Mouse (Mus musculus): ENCODE measurements at regions not wholly inside any gene's neighbourhood (a gene's known extent, or its start where the extent isn't known, plus 50 kb on each side); places are given as distances from the start of the nearest gene placed in this dataset.

- no peaks in the 10 kb centered on the region for H3K9me3 ChIP-seq
- ATAC-seq (ENCODE audit: low FRiP score, low read depth) = peak; percentile 62; the same call in 1 of the 2 replicates
- H3K27me3 ChIP-seq = peaks cover 7% of the 10 kb centered on the region; the same call in 1 of the 2 replicates
- H3K27ac ChIP-seq (replicated peaks) = no peak overlapping the region
- 4% methylated on average over 18 of the region's 18 CpGs for WGBS
- no peaks in the 10 kb centered on the region for H3K36me3 ChIP-seq
- H3K9ac ChIP-seq = no peak overlapping the region
- peaks cover 28% of the 10 kb centered on the region for H3K4me1 ChIP-seq (replicated peaks)
- H3K4me3 ChIP-seq = no peak overlapping the region
- peak overlapping the region; percentile 24; the same call in 1 of the 2 replicates for H3K4me2 ChIP-seq
These were observed 95.2 kb downstream of the Mrm1 start for GRCm38 (mm10) chr11:84724080-84724479.

- no peak overlapping the region for H3K4me2 ChIP-seq
- H3K9me3 ChIP-seq = no peaks in the 10 kb centered on the region
- 28% methylated on average over 12 of the region's 12 CpGs for WGBS
- no peaks in the 10 kb centered on the region for H3K36me3 ChIP-seq
- H3K27me3 ChIP-seq = peaks cover 4% of the 10 kb centered on the region; the same call in 1 of the 2 replicates
- H3K4me3 ChIP-seq = no peak overlapping the region
- H3K27ac ChIP-seq (replicated peaks) = no peak overlapping the region
- ATAC-seq (ENCODE audit: low FRiP score, low read depth) = no peak
- no peak overlapping the region for H3K9ac ChIP-seq
- peaks cover 28% of the 10 kb centered on the region for H3K4me1 ChIP-seq (replicated peaks)
These were observed 96.6 kb downstream of the Mrm1 start for GRCm38 (mm10) chr11:84722658-84723201.

GRCm38 (mm10) chr11:84721979-84722378 is 97.3 kb downstream of the Mrm1 start:
- H3K9ac ChIP-seq = no peak overlapping the region
- H3K4me1 ChIP-seq (replicated peaks) = peaks cover 28% of the 10 kb centered on the region
- 28% methylated on average over 3 of the region's 3 CpGs for WGBS
- no peak for ATAC-seq (ENCODE audit: low FRiP score, low read depth)
- no peak overlapping the region for H3K4me3 ChIP-seq
- no peaks in the 10 kb centered on the region for H3K9me3 ChIP-seq
- no peak overlapping the region for H3K4me2 ChIP-seq
- peaks cover 4% of the 10 kb centered on the region; the same call in 1 of the 2 replicates for H3K27me3 ChIP-seq
- no peaks in the 10 kb centered on the region for H3K36me3 ChIP-seq
- no peak overlapping the region for H3K27ac ChIP-seq (replicated peaks)

- no peak overlapping the region for H3K4me2 ChIP-seq
- peaks cover 23% of the 10 kb centered on the region for H3K4me1 ChIP-seq (replicated peaks)
- H3K4me3 ChIP-seq = no peak overlapping the region
- peaks cover 4% of the 10 kb centered on the region; the same call in 1 of the 2 replicates for H3K27me3 ChIP-seq
- H3K9me3 ChIP-seq = no peaks in the 10 kb centered on the region
- H3K27ac ChIP-seq (replicated peaks) = no peak overlapping the region
- 71% methylated on average over 2 of the region's 2 CpGs for WGBS
- no peak overlapping the region for H3K9ac ChIP-seq
- no peak for ATAC-seq (ENCODE audit: low FRiP score, low read depth)
- no peaks in the 10 kb centered on the region for H3K36me3 ChIP-seq
These were observed 98.2 kb downstream of the Mrm1 start for GRCm38 (mm10) chr11:84721150-84721549.

- 90% methylated on average over 1 of the region's 1 CpGs for WGBS
- no peak overlapping the region for H3K9ac ChIP-seq
- no peak overlapping the region for H3K4me2 ChIP-seq
- H3K27ac ChIP-seq (replicated peaks) = no peak overlapping the region
- H3K9me3 ChIP-seq = no peaks in the 10 kb centered on the region
- H3K36me3 ChIP-seq = no peaks in the 10 kb centered on the region
- ATAC-seq (ENCODE audit: low FRiP score, low read depth) = no peak
- no peak overlapping the region for H3K4me3 ChIP-seq
- peaks cover 14% of the 10 kb centered on the region; the same call in 1 of the 2 replicates for H3K4me1 ChIP-seq (replicated peaks)
- H3K27me3 ChIP-seq = peaks cover 4% of the 10 kb centered on the region; the same call in 1 of the 2 replicates
These were observed 99.5 kb downstream of the Mrm1 start for GRCm38 (mm10) chr11:84719781-84720180.

GRCm38 (mm10) chr11:84712731-84713130 is 106.6 kb downstream of the Mrm1 start:
- no peak overlapping the region for H3K4me2 ChIP-seq
- H3K27me3 ChIP-seq = no peaks in the 10 kb centered on the region
- peaks cover 5% of the 10 kb centered on the region for H3K4me1 ChIP-seq (replicated peaks)
- no peak for ATAC-seq (ENCODE audit: low FRiP score, low read depth)
- WGBS = 88% methylated on average over 6 of the region's 6 CpGs
- H3K27ac ChIP-seq (replicated peaks) = no peak overlapping the region
- H3K4me3 ChIP-seq = no peak overlapping the region
- no peaks in the 10 kb centered on the region for H3K36me3 ChIP-seq
- no peak overlapping the region for H3K9ac ChIP-seq
- no peaks in the 10 kb centered on the region for H3K9me3 ChIP-seq

GRCm38 (mm10) chr11:84711886-84712285 is 107.4 kb downstream of the Mrm1 start:
- Histone ChIP-seq H3K4me2 (no peak overlapping the region), H3K9ac (no peak overlapping the region), H3K27me3 (no peaks in the 10 kb centered on the region), H3K4me3 (no peak overlapping the region), H3K36me3 (no peaks in the 10 kb centered on the region), H3K27ac (replicated peaks) (no peak overlapping the region), H3K9me3 (no peaks in the 10 kb centered on the region), H3K4me1 (replicated peaks) (peaks cover 14% of the 10 kb centered on the region)
- WGBS = 29% methylated on average over 6 of the region's 6 CpGs
- ATAC-seq (ENCODE audit: low FRiP score, low read depth) = no peak

- H3K36me3 ChIP-seq = no peaks in the 10 kb centered on the region
- H3K27ac ChIP-seq (replicated peaks) = no peak overlapping the region
- H3K9ac ChIP-seq = no peak overlapping the region
- H3K27me3 ChIP-seq = no peaks in the 10 kb centered on the region
- no peak for ATAC-seq (ENCODE audit: low FRiP score, low read depth)
- no peak overlapping the region for H3K4me3 ChIP-seq
- H3K4me1 ChIP-seq (replicated peaks) = peaks cover 21% of the 10 kb centered on the region
- no peaks in the 10 kb centered on the region for H3K9me3 ChIP-seq
- WGBS = 65% methylated on average over 10 of the region's 10 CpGs
- H3K4me2 ChIP-seq = no peak overlapping the region
These were observed 111.0 kb downstream of the Mrm1 start for GRCm38 (mm10) chr11:84708222-84708730.

- Histone ChIP-seq H3K4me3 (no peak overlapping the region), H3K27ac (replicated peaks) (no peak overlapping the region), H3K4me2 (no peak overlapping the region), H3K4me1 (replicated peaks) (peaks cover 21% of the 10 kb centered on the region), H3K27me3 (no peaks in the 10 kb centered on the region), H3K9ac (no peak overlapping the region), H3K9me3 (no peaks in the 10 kb centered on the region), H3K36me3 (no peaks in the 10 kb centered on the region)
- no peak for ATAC-seq (ENCODE audit: low FRiP score, low read depth)
- 23% methylated on average over 10 of the region's 10 CpGs for WGBS
These were observed 111.5 kb downstream of the Mrm1 start for GRCm38 (mm10) chr11:84707772-84708171.

- Histone ChIP-seq H3K9ac (no peak overlapping the region), H3K36me3 (no peaks in the 10 kb centered on the region), H3K4me1 (replicated peaks) (peaks cover 28% of the 10 kb centered on the region), H3K4me3 (no peak overlapping the region), H3K4me2 (no peak overlapping the region), H3K27me3 (no peaks in the 10 kb centered on the region), H3K27ac (replicated peaks) (no peak overlapping the region), H3K9me3 (no peaks in the 10 kb centered on the region)
- WGBS = 34% methylated on average over 6 of the region's 6 CpGs
- peak; percentile 51; the same call in 1 of the 2 replicates for ATAC-seq (ENCODE audit: low FRiP score, low read depth)
These were observed 112.6 kb downstream of the Mrm1 start for GRCm38 (mm10) chr11:84706692-84707091.

GRCm38 (mm10) chr11:84701319-84702175 is 117.8 kb downstream of the Mrm1 start:
- H3K27ac ChIP-seq (replicated peaks) = peak overlapping the region; percentile 34; the same call in 1 of the 2 replicates
- H3K36me3 ChIP-seq = no peaks in the 10 kb centered on the region
- H3K4me3 ChIP-seq = no peak overlapping the region
- no peaks in the 10 kb centered on the region for H3K27me3 ChIP-seq
- peaks cover 25% of the 10 kb centered on the region for H3K4me1 ChIP-seq (replicated peaks)
- H3K4me2 ChIP-seq = peak overlapping the region; percentile 37
- WGBS = 7% methylated on average over 28 of the region's 28 CpGs
- peak overlapping the region; percentile 8; the same call in 1 of the 2 replicates for H3K9ac ChIP-seq
- peak; percentile 52; the same call in 1 of the 2 replicates for ATAC-seq (ENCODE audit: low FRiP score, low read depth)
- no peaks in the 10 kb centered on the region for H3K9me3 ChIP-seq

GRCm38 (mm10) chr11:84697521-84697920 is 121.8 kb downstream of the Mrm1 start:
- H3K27me3 ChIP-seq = no peaks in the 10 kb centered on the region
- no peak overlapping the region for H3K4me3 ChIP-seq
- H3K4me2 ChIP-seq = no peak overlapping the region
- peaks cover 22% of the 10 kb centered on the region for H3K4me1 ChIP-seq (replicated peaks)
- whole genome bisulfite sequencing = 42% methylated on average over 5 of the region's 5 CpGs
- H3K36me3 ChIP-seq = no peaks in the 10 kb centered on the region
- no peak overlapping the region for H3K9ac ChIP-seq
- ATAC-seq (ENCODE audit: low FRiP score, low read depth) = no peak
- no peaks in the 10 kb centered on the region for H3K9me3 ChIP-seq
- H3K27ac ChIP-seq (replicated peaks) = no peak overlapping the region

All from hindbrain, embryonic 15.5 days (tissue).